Mouse (Mus musculus) spleen, postnatal 36 days (tissue): ENCODE data around the gene Hpd.
A peak's percentile ranks its signal among the peaks of the same experiment; 100 is the strongest.
"Not testable (repeated sequence)": the region's sequence is repeated elsewhere in the genome, so short reads cannot be mapped to it uniquely, and the experiment has no call there.

ENCODE experiments used
- DNase-seq, 2 experiments: peaks; one replicate each; pipeline ENCODE4 v3.0.0; 2022; ENCODE audit warnings: low spot score in 2 of 2, mixed read lengths in 1 of 2

Gene Hpd

DNA sequence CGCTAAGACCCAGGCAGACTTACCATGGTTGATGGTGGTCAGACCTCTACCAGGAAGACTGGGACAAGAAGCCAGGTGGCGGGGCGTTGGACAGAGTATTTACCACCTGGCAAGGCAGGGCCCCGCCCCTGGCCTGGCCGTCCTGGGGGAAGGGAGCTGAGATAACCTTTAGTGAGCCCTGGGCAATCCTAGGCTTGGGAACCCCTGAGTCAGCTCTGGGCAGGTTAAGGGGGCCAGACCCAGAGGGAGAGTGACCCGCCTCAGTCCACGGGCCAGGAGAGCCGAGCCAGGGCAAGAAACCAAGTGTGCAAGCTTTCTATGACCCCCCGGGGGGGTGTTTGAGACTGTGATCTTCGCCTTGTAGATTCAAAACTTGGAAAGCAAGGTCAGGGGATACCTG is at the start of gene Hpd:
Gene Hpd (minus strand): TSS at position 77 of the 400 bp plus-strand sequence.
- DNase-seq: no peak

DNA sequence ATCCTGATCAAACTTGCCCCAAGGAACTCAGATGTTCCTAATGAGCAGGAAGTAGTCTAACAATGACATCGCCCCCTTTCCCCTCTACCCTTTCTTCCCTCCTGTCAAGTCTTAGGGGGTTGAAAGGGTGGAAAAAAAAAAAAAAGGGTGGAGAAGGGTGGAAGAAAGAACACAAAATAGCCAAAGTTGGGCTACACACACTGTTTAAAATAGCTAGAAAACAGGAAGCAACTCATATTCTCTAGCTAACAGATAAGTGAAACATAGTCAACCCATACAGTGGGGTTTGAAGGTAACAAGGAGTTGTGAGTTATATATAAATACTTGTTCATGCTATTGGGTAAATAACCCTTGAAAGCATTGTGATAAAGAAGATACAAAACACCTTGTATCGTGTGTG is 49.7 kb upstream of the Hpd start:
- no peak for DNase-seq

DNA sequence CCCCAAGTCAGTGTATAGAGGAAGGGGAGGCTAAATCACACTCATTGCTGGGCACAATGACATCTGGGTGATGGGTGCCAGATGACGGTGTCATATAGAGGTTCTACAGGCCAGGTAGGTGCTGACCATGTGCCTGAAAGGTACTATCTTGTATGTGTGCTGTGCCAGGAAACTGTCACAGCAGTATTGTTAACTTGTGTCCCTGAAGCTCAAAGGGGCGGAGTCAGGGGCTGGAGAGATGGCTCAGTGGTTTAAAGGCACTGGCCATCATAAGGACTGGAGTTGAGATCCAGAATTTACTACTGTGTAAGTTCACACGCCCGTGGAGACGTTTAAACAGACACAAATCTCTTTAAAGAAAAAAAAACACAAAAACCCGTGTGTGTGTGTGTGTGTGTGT is 46.8 kb upstream of the Hpd start:
- DNase-seq: peak in 1 of 2 experiments; percentile 24

DNA sequence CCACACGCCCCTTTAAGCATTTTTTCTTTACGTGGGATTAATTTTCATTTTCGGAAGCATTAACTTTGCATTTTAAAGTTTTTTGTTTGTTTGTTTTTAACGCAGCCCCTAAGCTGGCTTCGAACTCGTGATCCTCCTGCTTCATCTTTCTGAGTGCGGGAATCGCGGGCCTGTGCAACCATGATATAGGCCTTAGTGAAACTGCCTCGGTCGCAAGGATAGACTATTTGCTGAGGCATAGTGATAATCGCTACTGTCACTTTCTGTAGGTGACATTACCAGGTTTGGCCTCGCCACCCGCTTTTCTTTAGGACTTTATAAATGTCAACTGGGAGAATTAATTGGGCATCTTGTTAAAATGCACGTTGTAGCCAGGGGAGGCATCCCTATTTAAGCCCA is 46.0 kb upstream of the Hpd start:
- no peak for DNase-seq

DNA sequence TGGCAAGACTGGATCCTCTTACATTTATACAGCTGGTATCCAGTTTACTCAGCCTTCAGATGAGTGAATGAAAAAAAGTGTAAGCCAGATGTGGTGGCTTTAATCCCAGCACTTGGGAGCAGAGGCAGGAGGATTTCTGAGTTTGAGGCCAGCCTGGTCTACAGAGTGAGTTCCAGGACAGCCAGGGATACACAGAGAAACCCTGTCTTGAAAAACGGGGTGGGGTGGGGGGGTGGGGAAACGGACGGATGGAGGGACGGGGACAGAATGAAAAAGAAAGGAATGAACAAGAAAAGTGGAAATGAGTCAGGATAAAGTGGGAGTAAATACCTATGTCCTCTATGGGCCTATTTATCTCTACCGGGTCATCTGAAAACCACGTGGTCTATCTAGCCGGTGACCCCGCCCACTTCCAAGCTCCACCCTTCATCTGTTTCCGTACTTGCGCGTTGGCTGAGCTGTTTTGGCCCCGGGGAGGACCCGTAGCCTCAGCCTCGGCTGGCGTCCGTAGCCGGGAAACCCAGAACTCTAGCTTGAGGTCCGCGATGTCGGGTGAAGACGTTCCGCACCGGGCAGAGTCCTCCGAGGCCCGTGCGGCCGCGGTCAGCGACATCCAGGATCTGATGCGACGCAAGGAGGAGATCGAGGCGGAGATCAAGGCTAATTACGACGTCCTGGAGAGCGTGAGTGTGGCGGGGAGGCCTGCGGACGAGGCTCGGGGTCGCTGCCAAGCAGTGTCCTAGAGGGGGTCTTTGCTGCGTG is 45.4 kb upstream of the Hpd start:
- peak; percentile 91 to 94 for DNase-seq

DNA sequence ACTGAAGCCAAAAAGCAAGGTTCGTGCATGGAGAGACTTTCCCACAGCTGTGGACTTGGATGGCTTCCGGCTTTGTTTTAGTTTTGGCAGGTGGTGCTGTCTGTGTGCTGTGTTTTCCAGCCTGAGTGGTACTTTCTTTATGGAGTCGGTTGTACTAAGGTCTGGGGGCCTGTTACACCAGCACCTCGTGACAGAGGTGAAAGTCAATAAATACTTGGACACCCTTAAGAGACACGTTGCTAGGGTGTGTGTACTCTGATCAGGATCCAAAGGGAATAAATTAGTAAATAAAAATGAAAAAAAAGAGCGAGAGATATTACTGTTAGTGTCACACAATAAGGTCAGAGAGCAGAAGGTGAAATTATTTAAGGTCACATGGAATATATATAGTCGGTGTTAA is 44.3 kb upstream of the Hpd start:
- no peak for DNase-seq

DNA sequence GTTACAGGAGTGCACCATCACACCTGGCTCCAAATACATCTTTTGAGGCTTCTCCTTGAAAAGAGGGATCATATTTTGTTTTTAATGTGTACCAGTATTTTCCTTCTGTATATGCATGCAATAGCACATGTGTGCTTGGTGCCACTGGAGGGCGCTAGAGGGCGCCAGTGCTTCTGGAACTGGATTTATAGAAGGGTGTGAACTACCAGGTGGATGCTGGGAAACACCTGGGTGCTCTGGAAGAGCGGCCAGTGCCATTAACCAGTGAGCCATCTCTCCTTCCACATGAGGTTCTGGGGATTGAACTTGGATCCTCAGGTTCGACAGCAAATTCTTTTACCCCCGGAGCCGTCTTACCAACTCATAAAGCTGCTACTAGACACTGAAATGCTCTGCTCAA is 41.3 kb upstream of the Hpd start:
- not testable (repeated sequence) for DNase-seq

DNA sequence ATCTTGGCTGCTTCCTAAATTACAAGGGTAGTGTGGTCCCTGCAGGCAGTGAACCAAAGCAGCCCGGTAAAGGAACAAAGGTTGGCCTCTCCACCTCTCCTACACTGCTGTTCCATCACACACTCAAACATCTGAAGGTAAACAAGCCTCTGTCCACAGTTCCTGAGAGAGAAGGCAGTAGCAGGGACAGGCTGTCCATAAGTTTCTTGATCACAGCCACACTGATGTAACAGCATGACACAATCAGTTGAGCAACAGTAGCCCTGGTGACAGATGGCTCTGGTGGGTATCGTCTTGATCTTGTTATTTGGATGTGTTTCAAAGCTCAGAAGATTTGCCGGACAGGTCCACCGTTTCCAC is 40.5 kb upstream of the Hpd start:
- DNase-seq: no peak

DNA sequence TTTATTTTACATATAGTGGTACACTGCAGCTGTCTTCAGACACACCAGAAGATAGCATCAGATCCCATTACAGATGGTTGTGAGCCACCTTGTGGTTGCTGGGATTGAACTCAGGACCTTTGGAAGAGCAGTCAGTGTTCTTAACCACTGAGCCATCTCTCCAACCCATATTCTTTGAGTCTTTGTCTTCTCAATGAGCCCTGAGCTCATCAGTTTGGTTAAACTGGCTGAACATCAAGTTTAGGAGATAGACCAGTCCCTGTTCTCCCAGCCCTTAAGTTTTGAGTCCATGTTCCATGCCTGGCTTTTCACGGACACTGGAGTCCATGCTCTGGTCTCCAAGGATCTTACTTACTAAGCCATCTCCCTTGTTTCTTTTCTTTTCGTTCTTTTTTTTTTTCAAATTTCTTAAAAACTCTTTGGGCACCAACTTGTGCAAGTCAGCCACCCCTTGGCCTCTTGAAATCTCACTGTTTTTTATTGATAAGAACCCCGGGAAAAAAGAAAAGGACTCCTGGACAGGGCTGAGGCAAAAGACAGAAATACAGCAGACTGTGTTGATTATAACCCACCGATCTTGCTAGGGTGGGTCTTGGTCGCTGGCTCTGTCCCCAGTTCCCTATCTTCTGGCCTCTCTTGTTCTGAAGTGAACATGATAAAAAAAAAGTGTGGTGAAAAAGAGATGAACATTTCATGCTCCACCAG is 40.0 kb upstream of the Hpd start:
- DNase-seq: not testable (repeated sequence)

DNA sequence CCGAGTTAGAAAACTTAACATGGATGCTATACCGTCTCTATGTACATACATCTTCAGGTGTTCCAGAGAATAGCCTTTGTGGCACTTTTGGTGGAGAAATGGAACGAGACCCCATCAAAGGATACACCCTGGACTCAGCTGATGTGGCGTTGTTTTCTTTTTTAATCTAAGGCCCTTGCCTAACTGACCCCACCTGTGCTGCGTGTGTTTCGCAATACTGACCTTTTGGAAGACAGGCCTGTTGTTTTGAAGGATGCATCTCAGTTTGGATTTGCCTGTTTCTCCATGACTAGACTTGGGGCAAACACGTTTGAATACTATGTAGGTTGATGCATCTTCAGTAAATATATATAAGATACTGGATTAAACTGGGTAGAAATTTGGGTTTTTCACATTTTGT is 21.1 kb upstream of the Hpd start:
- not testable (repeated sequence) for DNase-seq

DNA sequence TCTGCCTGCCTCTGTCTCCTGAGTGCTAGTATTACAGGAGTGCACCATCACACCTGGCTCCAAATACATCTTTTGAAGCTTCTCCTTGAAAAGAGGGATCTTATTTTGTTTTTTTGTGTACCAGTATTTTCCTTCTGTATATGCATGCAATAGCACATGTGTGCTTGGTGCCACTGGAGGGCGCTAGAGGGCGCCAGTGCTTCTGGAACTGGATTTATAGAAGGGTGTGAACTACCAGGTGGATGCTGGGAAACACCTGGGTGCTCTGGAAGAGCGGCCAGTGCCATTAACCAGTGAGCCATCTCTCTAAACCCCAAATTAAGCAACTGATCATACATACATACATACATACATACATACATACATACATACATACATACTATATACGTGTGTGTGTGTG is 20.2 kb upstream of the Hpd start:
- not testable (repeated sequence) for DNase-seq

DNA sequence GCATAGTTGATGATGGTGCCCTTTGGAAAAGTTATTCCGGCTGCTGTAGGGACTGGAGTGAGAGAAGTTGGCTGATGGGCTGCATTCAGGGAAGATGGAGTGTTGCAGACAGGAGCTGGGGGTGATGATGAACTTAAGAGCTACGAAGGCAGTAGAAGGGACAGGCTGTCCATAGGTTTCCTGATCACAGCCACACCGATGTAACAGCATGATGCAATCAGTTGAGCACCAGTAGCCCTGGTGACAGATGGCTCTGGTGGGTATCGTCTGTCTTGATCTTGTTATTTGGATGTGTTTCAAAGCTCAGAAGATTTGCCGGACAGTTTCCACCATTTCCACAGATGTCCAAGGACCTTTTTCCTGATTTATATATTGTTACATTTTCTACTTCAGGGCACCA is 19.5 kb upstream of the Hpd start:
- no peak for DNase-seq

DNA sequence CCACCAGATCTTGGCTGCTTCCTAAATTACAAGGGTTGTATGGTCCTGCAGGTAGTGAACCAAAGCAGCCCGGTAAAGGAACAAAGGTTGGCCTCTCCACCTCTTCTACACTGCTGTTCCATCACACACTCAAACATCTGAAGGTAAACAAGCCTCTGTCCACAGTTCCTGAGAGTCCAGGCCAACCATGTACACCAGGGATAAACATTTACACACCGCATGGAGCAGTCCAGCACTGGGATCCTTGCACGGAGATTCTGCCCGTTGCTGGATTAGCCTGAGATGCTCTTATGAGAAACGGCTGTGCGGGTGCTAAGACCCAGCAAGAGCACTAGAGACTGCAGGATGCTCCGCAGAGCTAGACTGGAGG is 19.0 kb upstream of the Hpd start:
- DNase-seq: no peak

DNA sequence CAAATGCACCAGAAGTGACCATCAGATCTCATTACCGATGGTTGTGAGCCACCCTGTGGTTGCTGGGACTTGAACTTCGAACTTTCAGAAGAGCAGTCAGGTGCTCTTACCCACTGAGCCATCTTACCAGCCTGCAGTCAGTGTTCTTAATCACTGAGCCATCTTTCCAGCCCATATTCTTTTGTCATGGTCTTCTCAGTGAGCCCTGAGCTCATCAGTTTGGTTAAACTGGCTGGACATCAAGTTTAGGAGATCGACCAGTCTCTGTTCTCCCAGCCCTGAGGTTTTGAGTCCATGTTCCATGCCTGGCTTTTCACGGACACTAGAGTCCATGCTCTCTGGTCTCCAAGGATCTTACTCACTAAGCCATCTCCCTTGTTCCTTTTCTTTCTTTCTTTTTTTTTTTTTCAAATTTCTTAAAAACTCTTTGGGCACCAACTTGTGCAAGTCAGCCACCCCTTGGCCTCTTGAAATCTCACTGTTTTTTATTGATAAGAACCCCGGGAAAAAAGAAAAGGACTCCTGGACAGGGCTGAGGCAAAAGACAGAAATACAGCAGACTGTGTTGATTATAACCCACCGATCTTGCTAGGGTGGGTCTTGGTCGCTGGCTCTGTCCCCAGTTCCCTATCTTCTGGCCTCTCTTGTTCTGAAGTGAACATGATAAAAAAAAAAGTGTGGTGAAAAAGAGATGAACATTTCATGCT is 18.4 kb upstream of the Hpd start:
- not testable (repeated sequence) for DNase-seq

DNA sequence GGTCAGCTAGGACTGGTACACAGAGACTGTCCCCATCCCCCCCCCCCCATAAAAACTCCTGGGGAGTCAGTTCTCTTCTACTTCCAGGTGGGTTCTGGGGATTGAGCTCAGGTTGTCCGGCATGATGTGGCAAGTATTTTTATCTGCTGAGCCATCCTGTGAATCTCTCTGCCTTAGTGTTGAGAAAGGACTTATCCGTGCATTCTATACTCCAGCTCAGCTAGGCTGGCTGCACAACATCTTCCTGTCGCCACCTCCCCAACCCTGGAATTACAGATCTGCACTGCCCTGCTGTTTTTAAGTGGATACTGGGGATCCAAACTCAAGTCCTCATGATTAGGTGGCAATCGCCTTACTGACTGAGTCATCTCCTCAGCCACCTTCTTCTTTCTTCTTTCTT is 16.0 kb upstream of the Hpd start:
- no peak for DNase-seq

DNA sequence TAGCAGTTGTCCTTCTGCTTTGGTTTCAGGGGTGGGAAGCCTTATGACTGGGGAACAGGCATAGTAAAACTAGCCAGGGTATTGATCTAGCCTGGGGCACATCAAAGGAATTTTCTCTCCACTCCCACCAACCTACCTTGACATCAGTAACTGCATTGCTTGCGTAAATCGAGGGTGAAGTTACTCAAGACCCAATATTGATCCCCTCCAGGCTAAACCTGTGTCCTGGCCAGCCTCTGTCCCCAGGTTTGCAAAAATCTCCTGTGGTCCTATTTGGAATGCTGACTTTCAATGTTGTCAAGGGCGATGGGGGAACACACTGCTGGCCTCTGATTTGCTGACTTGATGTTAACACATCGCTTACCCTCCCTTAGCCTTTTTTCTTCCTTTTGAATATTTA is 14.2 kb upstream of the Hpd start:
- DNase-seq: no peak

DNA sequence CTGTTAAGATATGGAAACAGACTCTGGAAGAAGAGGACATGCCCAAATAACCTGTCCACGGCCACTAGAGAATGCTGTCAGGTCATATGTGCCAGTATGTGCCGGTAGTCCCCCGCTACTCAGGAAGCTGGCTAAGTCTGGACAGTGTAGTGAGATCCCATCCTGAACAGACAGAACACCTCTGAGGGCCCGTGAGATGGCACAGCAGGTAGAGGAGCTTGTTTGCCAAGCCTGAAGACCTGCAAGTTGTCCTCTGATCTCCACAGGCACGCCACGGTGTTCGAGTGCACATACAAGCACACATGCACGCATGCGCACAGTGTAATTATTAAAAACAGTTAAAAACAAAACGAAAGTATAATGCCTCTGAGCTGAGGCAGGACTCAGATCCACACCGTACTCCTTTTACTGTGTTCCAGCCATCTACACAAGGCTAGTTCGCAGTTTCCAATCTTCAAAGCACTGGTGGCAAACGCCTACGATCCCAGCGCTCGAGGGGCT is 13.0 kb upstream of the Hpd start:
- DNase-seq: no peak

DNA sequence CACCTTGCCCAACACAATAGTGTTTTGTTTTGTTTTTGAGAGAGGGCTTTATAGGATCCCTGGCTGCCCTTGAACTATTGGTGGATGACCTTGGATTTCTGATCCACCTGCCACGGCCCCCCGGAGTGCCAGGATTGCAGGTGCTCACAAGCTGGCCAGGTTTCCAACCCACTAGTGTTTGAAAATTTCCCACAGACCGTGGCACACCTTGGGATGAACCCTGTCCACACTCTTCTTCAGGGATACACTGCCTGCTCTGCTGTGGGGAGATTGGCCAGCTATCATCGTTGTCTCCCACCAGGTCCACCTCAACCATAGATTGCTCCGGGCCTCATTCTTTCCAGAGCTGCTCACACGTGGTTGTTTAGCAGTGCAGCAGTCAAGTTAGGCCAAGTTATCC is 12.3 kb upstream of the Hpd start:
- no peak for DNase-seq

DNA sequence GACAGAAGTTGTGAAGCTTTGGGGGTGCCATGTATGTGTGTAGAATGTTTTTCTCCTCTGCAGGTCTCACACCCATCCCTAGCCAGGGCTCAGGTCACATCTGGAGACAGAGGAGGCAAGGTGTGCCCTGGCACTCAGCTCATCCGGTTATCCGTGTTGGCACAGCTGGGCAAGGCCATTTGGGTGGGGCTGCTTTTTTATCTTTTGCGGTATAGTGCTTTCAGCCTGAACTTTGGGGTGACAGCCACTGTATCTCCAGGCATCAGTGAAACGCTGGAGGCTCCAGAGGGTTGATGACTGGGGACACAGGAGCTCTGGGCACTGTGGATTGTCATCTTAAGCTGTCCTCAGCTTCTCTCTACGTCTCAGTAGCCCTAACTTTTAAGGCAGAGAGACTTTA is 10.9 kb upstream of the Hpd start:
- peak; percentile 58 to 78 for DNase-seq

DNA sequence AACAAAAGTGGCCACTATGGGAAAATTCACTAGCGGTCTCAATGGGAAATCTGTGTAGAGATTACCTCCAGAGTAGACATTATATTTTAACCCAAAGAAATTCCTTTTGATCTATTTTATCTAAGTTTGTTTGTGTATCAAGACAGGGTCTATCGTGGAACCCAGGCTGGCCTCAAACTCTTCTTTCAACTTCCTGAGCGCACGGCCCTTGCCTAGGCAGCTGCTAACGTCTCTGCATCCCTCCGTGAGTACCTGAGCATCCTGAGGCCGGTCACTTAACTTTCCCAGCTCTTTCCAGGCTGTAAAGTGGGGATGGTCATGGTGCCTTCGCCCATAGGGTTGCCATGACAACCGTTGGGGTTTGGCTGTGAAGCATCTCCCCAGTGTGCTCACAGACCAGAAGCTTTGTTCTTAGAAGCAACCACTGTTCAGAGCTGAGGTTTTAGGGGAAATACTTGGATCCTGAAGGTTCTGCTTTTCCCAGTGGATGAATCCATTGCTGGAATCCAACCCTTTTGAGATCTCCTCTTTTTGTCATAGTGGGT is 10.2 kb upstream of the Hpd start:
- no peak for DNase-seq

DNA sequence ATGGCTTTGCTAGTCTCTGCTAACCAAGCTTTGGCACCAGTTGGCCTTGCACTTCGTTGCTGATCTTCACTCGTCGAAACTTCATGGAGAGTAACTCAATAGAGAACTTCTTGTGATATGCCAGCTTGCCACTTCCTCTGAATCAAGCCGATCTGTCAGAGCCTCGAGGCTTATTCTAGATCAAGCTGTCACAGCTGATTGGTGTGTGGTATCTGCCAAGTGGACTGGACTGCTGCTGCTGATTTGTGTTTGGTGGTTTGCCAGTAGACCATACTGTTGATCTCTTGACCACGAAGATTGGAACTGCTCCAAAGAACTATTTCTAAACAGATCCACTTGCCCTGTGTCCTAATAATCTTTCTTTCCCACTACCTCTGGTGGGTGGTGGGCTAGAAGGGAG is 8.9 kb upstream of the Hpd start:
- DNase-seq: peak in 1 of 2 experiments; percentile 24

DNA sequence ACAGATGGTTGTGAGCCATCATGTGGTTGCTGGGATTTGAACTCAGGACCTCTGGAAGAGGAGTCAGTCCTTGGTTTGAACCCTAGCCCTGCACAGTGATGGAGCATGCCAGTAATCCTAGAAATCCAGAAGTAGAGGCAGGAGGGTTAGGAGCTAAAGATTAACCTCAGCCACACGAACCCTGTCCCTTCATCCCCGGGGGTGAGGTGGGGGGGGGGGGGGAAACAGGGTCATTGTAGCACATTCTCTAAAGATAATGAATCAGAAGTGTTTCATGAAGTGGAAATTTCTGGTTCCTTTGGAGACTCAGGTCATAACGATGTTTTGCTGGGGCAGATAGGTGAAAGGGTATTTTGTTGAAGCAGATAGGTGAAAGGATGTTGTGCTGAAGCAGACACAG is 8.4 kb upstream of the Hpd start:
- no peak for DNase-seq

DNA sequence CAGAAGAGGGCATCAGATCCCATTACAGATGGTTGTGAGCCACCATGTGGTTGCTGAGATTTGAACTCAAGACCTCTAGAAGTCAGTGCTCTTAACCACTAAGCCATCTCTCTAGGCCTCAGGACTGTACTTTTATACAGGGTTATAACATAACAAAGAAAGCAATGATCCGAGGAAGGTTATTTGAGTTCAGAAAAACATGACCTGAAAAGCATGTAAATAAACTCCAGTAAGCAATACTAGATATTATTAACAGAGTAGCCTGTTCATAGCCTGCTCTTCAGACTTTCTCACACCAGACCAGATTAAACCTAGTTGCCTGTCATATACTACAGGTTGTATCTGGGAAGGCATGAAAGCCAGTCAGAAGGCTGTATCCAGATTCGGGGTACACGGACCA is 4.8 kb upstream of the Hpd start:
- DNase-seq: no peak
